Mouse (Mus musculus) lung, embryonic 15.5 days (tissue): ENCODE data around the gene Kif7. TPM values are rescaled to one million over a fixed set of nuclear protein-coding genes. Genes with fewer than 3 reads are reported as not detected.

Experiments used
- ATAC-seq: fragments of 200-750 bp; cut with Nextera tagmentation; 2 replicates; pipeline ENCODE4 v1.8.0; 2017; ENCODE audit warnings: moderate number of reproducible peaks, borderline replicate concordance; ENCODE audit not compliant: low FRiP score, low TSS enrichment; ENCODE audit errors: extremely low read depth
- H3K27ac ChIP-seq: fragments of 300-500 bp; sonication (generic); 2 replicates; pipeline ENCODE4 v1.5.1; 2015; ENCODE audit warnings: moderate library complexity, mild to moderate bottlenecking, inconsistent platforms
- H3K27me3 ChIP-seq: fragments of 300-500 bp; sonication (generic); 2 replicates; pipeline ENCODE4 v1.6.1; 2015; ENCODE audit warnings: inconsistent platforms
- H3K36me3 ChIP-seq: fragments of 300-500 bp; sonication (generic); 2 replicates; pipeline ENCODE4 v1.6.1; 2015; ENCODE audit warnings: inconsistent platforms
- H3K4me1 ChIP-seq: fragments of 300-500 bp; sonication (generic); 2 replicates; pipeline ENCODE4 v1.6.1; 2015; ENCODE audit warnings: inconsistent platforms
- H3K4me2 ChIP-seq: fragments of 300-500 bp; sonication (generic); 2 replicates; pipeline ENCODE4 v1.6.1; 2015; ENCODE audit warnings: inconsistent platforms, mild to moderate bottlenecking, moderate library complexity
- H3K4me3 ChIP-seq: fragments of 300-500 bp; sonication (generic); 2 replicates; pipeline ENCODE4 v1.5.1; 2015; ENCODE audit warnings: mild to moderate bottlenecking, inconsistent platforms
- H3K9ac ChIP-seq: fragments of 300-500 bp; sonication (generic); 2 replicates; pipeline ENCODE4 v1.6.1; 2015; ENCODE audit warnings: inconsistent platforms
- H3K9me3 ChIP-seq: fragments of 300-500 bp; sonication (generic); 2 replicates; pipeline ENCODE4 v1.6.1; 2016; ENCODE audit warnings: inconsistent platforms
- WGBS: fragments of 180-500 bp; shearing (Covaris S2); methylation state at CpG from one replicate; pipeline ENCODE4 v1.1.7; 2015; 5-methylcytosine and 5-hydroxymethylcytosine counted together
- polyA plus RNA-seq: library from polyadenylated mRNA; unstranded; fragments of >200 nt; fragmentation: Nextera tagmentation; extraction: Ambion mirVana; gene quantifications from 2 replicates; pipeline ENCODE4 v1.2.1, GENCODE M21; 2015

Gene Kif7
- polyA plus RNA-seq, 1 experiment from 2014 or later: 5.0 TPM

DNA sequence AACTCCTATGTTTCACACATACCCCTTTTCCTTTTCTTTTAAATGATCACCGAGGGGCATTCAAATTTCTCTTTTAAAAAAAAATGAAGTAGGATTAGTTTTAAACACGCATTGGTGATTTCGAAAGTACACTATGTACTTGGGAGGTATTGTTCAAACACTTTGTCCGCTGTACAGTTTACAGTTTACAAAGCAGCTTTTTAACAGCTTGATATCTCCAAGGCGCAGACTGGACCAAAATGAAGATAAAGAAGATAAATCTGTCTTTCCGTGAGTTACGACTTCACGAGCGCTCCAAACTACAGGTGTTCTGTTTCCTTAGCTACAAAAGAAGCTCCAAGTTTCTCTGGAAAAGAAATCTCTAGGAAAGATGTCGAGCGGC, 26.7 kb upstream of the Kif7 start:
- no peaks in the 10 kb centered on the region for H3K27me3 ChIP-seq
- ATAC-seq: no peak
- peak overlapping the region; percentile 58 for H3K9ac ChIP-seq
- peaks cover 5% of the 10 kb centered on the region; the same call in 1 of the 2 replicates for H3K4me1 ChIP-seq
- peak overlapping the region; percentile 70 for H3K4me3 ChIP-seq
- WGBS: 11% methylated on average over 11 of the region's 11 CpGs
- no peaks in the 10 kb centered on the region for H3K9me3 ChIP-seq
- H3K27ac ChIP-seq: no peak overlapping the region
- H3K4me2 ChIP-seq: peak overlapping the region; percentile 98
- peaks cover 5% of the 10 kb centered on the region; the same call in 1 of the 2 replicates for H3K36me3 ChIP-seq

DNA sequence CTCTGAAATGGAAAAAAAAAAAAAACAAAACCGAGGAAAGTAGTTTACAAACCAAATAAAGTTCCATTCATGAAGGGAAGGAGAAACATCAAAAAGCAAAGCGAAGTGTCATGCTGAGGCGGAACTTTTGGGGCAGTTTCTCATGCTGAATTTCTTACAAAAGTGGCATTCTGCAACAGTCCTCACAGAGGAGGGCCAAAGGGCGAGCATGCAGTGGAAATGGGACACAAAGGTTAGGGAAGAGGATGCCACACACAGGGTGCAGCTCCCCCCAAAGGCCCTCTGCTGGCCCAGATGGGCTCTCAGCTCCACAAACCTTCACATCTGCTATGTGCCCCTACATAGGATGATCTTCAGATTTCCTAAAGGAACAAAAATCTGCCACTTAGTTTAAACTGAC, 24.8 kb upstream of the Kif7 start:
- ATAC-seq: no peak
- Histone ChIP-seq H3K4me2 (no peak overlapping the region), H3K36me3 (peaks cover 11% of the 10 kb centered on the region; the same call in 1 of the 2 replicates), H3K27me3 (no peaks in the 10 kb centered on the region), H3K4me1 (peaks cover 5% of the 10 kb centered on the region; the same call in 1 of the 2 replicates), H3K9me3 (no peaks in the 10 kb centered on the region), H3K27ac (no peak overlapping the region), H3K4me3 (no peak overlapping the region), H3K9ac (no peak overlapping the region)
- whole genome bisulfite sequencing: 78% methylated on average over 4 of the region's 4 CpGs

GRCm38 (mm10) chr7:79738913-79739312, 23.4 kb upstream of the Kif7 start:
- Histone ChIP-seq H3K27ac (no peak overlapping the region), H3K4me2 (no peak overlapping the region), H3K9ac (no peak overlapping the region), H3K27me3 (no peaks in the 10 kb centered on the region), H3K4me1 (peaks cover 5% of the 10 kb centered on the region; the same call in 1 of the 2 replicates), H3K9me3 (no peaks in the 10 kb centered on the region), H3K36me3 (peaks cover 11% of the 10 kb centered on the region; the same call in 1 of the 2 replicates), H3K4me3 (no peak overlapping the region)
- ATAC-seq: no peak
- 77% methylated on average over 2 of the region's 2 CpGs for WGBS

- H3K27me3 ChIP-seq: no peaks in the 10 kb centered on the region
- H3K4me3 ChIP-seq: no peak overlapping the region
- no peak for ATAC-seq
- H3K4me2 ChIP-seq: no peak overlapping the region
- 75% methylated on average over 14 of the region's 14 CpGs for whole genome bisulfite sequencing
- no peak overlapping the region for H3K27ac ChIP-seq
- peaks cover 11% of the 10 kb centered on the region; the same call in 1 of the 2 replicates for H3K36me3 ChIP-seq
- H3K9ac ChIP-seq: no peak overlapping the region
- H3K4me1 ChIP-seq: no peaks in the 10 kb centered on the region
- H3K9me3 ChIP-seq: no peaks in the 10 kb centered on the region
These were observed 21.0 kb upstream of the Kif7 start for GRCm38 (mm10) chr7:79736511-79736910.

DNA sequence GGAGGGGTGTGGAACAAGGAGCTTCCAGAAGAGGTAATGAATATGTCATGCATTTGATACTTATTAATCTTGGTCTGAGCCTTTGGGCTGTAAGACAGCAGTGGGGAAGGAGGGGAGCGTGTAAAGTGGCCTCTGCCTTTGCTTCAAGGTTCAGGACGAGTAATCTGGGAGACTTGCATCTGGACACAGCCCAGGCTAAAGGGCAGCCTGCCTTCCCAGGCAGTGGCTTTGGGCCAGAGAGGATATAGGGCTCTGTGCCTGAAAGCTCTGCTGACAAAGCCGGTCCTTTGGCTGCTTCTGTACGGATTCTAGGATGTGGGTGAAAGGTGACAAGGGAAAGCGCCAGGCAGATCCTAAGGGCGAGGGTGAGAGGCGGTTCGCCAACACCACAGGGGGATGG, 19.0 kb upstream of the Kif7 start:
- Histone ChIP-seq H3K9ac (no peak overlapping the region), H3K36me3 (peaks cover 11% of the 10 kb centered on the region; the same call in 1 of the 2 replicates), H3K4me3 (no peak overlapping the region), H3K27ac (no peak overlapping the region), H3K4me2 (no peak overlapping the region), H3K4me1 (no peaks in the 10 kb centered on the region), H3K9me3 (no peaks in the 10 kb centered on the region), H3K27me3 (peaks cover 4% of the 10 kb centered on the region; the same call in 1 of the 2 replicates)
- no peak for ATAC-seq
- WGBS: 71% methylated on average over 8 of the region's 8 CpGs

DNA sequence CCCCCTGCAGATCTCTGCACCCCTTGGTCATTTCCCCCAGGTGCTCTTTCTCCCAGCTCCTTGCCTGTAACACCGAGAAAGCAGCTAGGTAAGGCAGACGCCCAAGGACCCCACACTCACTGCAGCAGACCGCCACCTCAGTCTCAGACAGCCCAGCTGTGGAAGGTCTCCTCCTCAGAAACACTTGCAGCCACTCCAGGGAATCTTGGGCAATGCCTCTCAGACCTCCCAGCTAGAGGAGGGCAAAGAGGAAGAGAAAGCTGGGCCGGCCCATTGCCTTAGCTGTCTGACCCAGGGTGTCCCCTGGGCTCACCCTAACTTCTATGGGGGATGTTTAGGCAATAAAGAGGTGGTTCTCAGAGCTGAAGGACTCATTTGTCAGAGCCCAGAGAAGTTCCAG, 17.1 kb upstream of the Kif7 start, which contains the start of gene Plin1:
Gene Plin1, minus strand, starts transcription at position 282 of the 400 bp plus-strand sequence.
- peaks cover 10% of the 10 kb centered on the region; the same call in 1 of the 2 replicates for H3K36me3 ChIP-seq

DNA sequence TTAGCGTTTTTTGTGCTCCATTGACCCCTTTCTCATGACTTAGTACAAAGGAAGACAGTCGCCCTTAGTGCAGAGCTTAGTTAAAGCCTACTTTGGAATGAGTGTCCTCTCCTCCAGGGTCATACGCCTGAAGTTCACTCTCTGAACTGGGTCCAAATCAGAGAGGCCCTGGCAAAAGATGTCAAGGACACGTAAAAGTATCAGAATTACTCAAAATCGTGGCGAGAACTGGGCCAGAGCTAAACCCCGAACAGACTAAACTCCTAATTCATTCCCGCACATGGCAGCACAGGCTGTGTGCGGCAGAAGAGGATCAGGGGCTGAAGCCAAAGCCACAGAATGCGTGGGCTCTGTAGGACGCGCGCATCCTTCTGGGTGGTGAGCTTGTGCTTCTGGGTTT, 15.9 kb upstream of the Kif7 start:
- Histone ChIP-seq H3K4me2 (no peak overlapping the region), H3K27ac (no peak overlapping the region), H3K9ac (no peak overlapping the region), H3K4me3 (no peak overlapping the region), H3K4me1 (no peaks in the 10 kb centered on the region), H3K9me3 (no peaks in the 10 kb centered on the region), H3K36me3 (0 out of 2 replicates have a peak, but pooled peaks cover 1% of the 10 kb centered on the region), H3K27me3 (peaks cover 4% of the 10 kb centered on the region; the same call in 1 of the 2 replicates)
- ATAC-seq: no peak
- 83% methylated on average over 13 of the region's 13 CpGs for WGBS

More for the DNA sequence above, 17.1 kb upstream of the Kif7 start, which contains the start of gene Plin1:
- H3K9me3 ChIP-seq: no peaks in the 10 kb centered on the region
- WGBS: 48% methylated on average over 4 of the region's 4 CpGs
- no peaks in the 10 kb centered on the region for H3K4me1 ChIP-seq
- no peak for ATAC-seq
- no peak within 1 kb of the TSS for H3K27ac ChIP-seq
- H3K4me2 ChIP-seq: no peak within 1 kb of the TSS
- H3K9ac ChIP-seq: no peak within 1 kb of the TSS
- H3K27me3 ChIP-seq: peaks cover 4% of the 10 kb centered on the region; the same call in 1 of the 2 replicates
- no peak within 1 kb of the TSS for H3K4me3 ChIP-seq

DNA sequence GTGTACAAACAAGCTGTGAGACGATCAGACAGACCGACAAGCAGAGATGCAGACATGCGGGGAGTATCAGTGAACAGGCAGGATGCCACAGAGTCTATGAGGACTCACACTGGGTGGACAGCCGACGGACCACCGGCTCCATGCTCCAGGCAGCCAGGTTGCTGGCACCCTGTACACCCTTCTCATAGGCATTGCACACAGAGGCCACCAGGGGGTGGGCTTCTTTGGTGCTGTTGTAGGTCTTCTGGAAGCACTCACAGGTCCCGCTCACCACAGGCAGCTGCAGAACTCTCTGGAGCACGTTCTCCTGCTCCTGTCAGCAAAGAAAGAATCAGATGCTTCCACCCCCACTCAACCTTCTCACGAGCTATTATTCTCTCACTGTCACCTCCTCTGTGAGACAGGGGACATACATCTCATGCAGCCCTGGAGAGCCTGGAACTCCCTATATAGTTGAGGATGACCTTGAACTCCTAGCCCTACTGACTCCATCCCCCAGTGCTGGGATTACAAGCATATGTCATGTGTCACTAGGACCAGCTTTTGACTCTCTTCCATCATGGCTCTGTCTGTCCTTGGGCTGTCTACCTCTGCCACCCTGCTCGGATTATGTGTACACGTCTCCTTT, 14.3 kb upstream of the Kif7 start:
- H3K4me1 ChIP-seq: no peaks in the 10 kb centered on the region
- no peaks in the 10 kb centered on the region for H3K36me3 ChIP-seq
- H3K27ac ChIP-seq: no peak overlapping the region
- WGBS: 54% methylated on average over 11 of the region's 11 CpGs
- no peak overlapping the region for H3K4me2 ChIP-seq
- peaks cover 4% of the 10 kb centered on the region; the same call in 1 of the 2 replicates for H3K27me3 ChIP-seq
- no peak overlapping the region for H3K4me3 ChIP-seq
- H3K9ac ChIP-seq: no peak overlapping the region
- ATAC-seq: no peak
- H3K9me3 ChIP-seq: no peaks in the 10 kb centered on the region

DNA sequence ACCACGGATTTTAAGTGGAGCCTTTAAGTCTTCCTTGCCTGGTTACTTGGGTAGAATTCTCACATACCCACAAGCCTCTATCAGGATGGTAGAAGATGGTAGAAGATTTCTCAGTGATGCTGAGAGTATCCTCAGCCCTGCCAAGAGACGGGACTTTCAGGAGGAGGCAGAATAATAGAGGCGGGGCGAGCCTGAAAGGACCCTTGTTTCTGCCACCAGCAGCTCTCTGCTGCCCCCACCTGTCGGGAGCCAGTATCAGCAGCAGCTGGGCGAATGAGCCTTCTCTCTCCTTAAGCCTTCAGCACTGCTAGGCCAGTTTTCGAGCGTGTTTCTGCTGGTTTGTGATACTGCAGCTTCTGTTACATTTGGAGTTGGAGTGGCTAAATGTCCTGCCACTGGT, 13.6 kb upstream of the Kif7 start:
- no peak for ATAC-seq
- WGBS: 2% methylated on average over 8 of the region's 8 CpGs

GRCm38 (mm10) chr7:79728219-79728618, 12.7 kb upstream of the Kif7 start:
- WGBS: 29% methylated on average over 6 of the region's 6 CpGs
- Histone ChIP-seq H3K36me3 (no peaks in the 10 kb centered on the region), H3K4me2 (no peak overlapping the region), H3K27me3 (peaks cover 7% of the 10 kb centered on the region), H3K4me3 (no peak overlapping the region), H3K27ac (no peak overlapping the region), H3K9ac (no peak overlapping the region), H3K9me3 (no peaks in the 10 kb centered on the region), H3K4me1 (no peaks in the 10 kb centered on the region)
- ATAC-seq: peak; percentile 31; the same call in 1 of the 2 replicates

More for the DNA sequence above, 13.6 kb upstream of the Kif7 start:
- Histone ChIP-seq H3K9ac (no peak overlapping the region), H3K27me3 (peaks cover 4% of the 10 kb centered on the region; the same call in 1 of the 2 replicates), H3K4me1 (no peaks in the 10 kb centered on the region), H3K9me3 (no peaks in the 10 kb centered on the region), H3K36me3 (no peaks in the 10 kb centered on the region), H3K4me3 (no peak overlapping the region), H3K4me2 (no peak overlapping the region), H3K27ac (no peak overlapping the region)

DNA sequence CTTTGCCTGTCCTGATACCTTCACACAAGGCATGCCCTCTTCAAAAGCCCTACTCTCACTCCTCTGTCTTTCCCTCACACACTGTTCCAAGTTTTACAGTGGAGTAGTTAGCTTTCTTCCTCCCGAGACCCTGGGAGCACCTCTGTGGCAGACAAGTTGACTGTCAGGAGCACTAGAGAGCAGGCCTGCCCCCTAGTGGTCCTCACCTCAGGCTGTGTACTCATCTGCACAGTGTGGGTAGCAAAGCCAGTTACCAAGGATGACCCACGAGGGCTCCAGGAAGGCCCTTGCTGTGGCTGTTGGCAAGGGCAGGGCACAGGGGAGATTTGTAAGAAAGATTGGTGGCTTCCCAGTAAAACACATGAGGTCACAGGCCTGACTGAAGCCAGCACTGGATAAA, 11.6 kb upstream of the Kif7 start:
- 0 out of 2 replicates have a peak, but pooled peaks cover 1% of the 10 kb centered on the region for H3K4me1 ChIP-seq
- WGBS: 10% methylated on average over 2 of the region's 2 CpGs
- no peak overlapping the region for H3K9ac ChIP-seq
- peaks cover 19% of the 10 kb centered on the region for H3K27me3 ChIP-seq
- no peaks in the 10 kb centered on the region for H3K36me3 ChIP-seq
- no peak overlapping the region for H3K4me2 ChIP-seq
- no peak overlapping the region for H3K27ac ChIP-seq
- no peak overlapping the region for H3K4me3 ChIP-seq
- ATAC-seq: no peak
- no peaks in the 10 kb centered on the region for H3K9me3 ChIP-seq

GRCm38 (mm10) chr7:79721386-79721977, 6.0 kb upstream of the Kif7 start:
- WGBS: under 1% methylated on average over 48 of the region's 48 CpGs
- Histone ChIP-seq H3K27me3 (peaks cover 36% of the 10 kb centered on the region), H3K27ac (peak overlapping the region; percentile 50), H3K4me1 (peaks cover 12% of the 10 kb centered on the region; the same call in 1 of the 2 replicates), H3K9me3 (no peaks in the 10 kb centered on the region), H3K9ac (peak overlapping the region; percentile 60), H3K4me3 (peak overlapping the region; percentile 58), H3K4me2 (peak overlapping the region; percentile 92), H3K36me3 (no peaks in the 10 kb centered on the region)
- ATAC-seq: peak; percentile 65
